Mouse (Mus musculus): ENCODE results near the gene Hdac7. TPM values are rescaled to one million over a fixed set of nuclear protein-coding genes. Genes with fewer than 3 reads are reported as not detected.

The Hdac7 gene
- total and polyA plus RNA-seq, 3 experiments = 3.9 to 117 (median 20.4) TPM

DNA sequence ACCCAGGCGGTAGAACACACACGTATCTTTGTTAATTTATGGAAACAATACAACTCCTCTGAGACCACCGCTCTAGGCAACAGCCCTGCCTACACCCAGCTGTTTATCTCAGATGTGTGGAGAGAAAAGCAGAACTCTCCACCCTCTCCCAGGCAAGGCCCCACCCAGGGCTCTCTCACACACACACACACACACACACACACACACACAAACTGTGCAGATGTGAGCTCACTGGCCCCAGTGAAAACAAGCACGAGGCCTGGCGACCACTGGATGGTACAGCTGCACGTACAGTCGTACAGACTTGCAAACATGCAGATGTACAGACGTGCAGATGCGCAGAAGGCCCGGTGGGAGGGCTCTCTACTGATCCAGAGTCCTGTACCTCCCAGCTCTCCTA, 99.4 kb downstream of the Hdac7 start:
- Histone ChIP-seq H3K27me3 (ENCODE audit: insufficient read depth, low read length) (peaks cover 35% of the 10 kb centered on the region; the same call in 1 of the 2 replicates), H3K36me3 (replicated peaks) (peaks cover 36% of the 10 kb centered on the region), H3K4me3 (ENCODE audit: low read depth, low read length) (peak overlapping the region; percentile 37; the same call in 1 of the 2 replicates), H3K4me1 (ENCODE audit: insufficient read depth, low read depth, low read length) (peaks cover 30% of the 10 kb centered on the region), H3K9me3 (replicated peaks) (no peaks in the 10 kb centered on the region)
- ATAC-seq (ENCODE audit: extremely low read depth, insufficient number of reproducible peaks, low FRiP score, poor library complexity, severe bottlenecking) (peak; percentile 31), DNase-seq (ENCODE audit: low spot score) (peak; percentile 62)
- TF ChIP-seq GATA2 (IDR thresholded peaks at IDR 0.05; ENCODE audit: borderline replicate concordance, low read depth, low read length) (no peak), CTCF (IDR thresholded peaks at IDR 0.05; ENCODE audit: low read depth, low read length) (no peak), POLR2AphosphoS5 (IDR thresholded peaks at IDR 0.05; ENCODE audit: insufficient replicate concordance, low read depth, low read length) (no peak), GATA1 (IDR thresholded peaks at IDR 0.05; ENCODE audit: borderline replicate concordance, low read length) (no peak), TAL1 (conservative IDR thresholded peaks at IDR 0.05; ENCODE audit: low read depth, low read length) (no peak)

GRCm38 (mm10) chr15:97743961-97744525, 100.3 kb downstream of the Hdac7 start:
- no peaks in the 10 kb centered on the region for H3K9me3 ChIP-seq (replicated peaks)
- TF ChIP-seq POLR2AphosphoS5 (IDR thresholded peaks at IDR 0.05; ENCODE audit: insufficient replicate concordance, low read depth, low read length) (no peak), CTCF (IDR thresholded peaks at IDR 0.05; ENCODE audit: low read depth, low read length) (no peak), GATA2 (IDR thresholded peaks at IDR 0.05; ENCODE audit: borderline replicate concordance, low read depth, low read length) (no peak), TAL1 (conservative IDR thresholded peaks at IDR 0.05; ENCODE audit: low read depth, low read length) (no peak), GATA1 (IDR thresholded peaks at IDR 0.05; ENCODE audit: borderline replicate concordance, low read length) (no peak)
- peaks cover 32% of the 10 kb centered on the region for H3K4me1 ChIP-seq (ENCODE audit: insufficient read depth, low read depth, low read length)
- no peak overlapping the region for H3K4me3 ChIP-seq (ENCODE audit: low read depth, low read length)
- peaks cover 36% of the 10 kb centered on the region for H3K36me3 ChIP-seq (replicated peaks)
- ATAC-seq (ENCODE audit: extremely low read depth, insufficient number of reproducible peaks, low FRiP score, poor library complexity, severe bottlenecking) (no peak), DNase-seq (ENCODE audit: low spot score) (no peak)
- peaks cover 29% of the 10 kb centered on the region; the same call in 1 of the 2 replicates for H3K27me3 ChIP-seq (ENCODE audit: insufficient read depth, low read length)

DNA sequence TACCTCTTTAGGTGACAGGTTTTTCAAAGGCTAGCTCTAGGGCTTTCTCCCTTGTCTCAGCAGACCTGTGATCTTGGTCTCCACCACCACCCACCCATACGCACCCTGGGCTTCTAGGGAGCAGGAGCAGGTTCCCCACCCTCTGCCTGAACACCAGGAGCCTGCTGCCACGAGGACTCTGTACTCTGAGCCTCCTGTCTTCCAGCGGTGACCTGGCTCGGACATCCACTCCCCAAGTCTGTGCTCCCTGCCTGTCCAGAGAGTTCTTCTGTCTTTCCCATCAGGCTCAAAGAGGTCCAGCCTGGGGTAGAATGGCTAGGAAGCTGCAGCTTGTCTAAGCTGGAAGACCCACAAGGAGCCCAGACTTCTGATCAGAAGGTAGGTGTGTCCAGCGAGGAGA, 101.1 kb downstream of the Hdac7 start:
- H3K4me1 ChIP-seq (ENCODE audit: insufficient read depth, low read depth, low read length) = peaks cover 32% of the 10 kb centered on the region
- peaks cover 28% of the 10 kb centered on the region; the same call in 1 of the 2 replicates for H3K27me3 ChIP-seq (ENCODE audit: insufficient read depth, low read length)
- no peak for DNase-seq (ENCODE audit: low spot score)
- no peak overlapping the region for H3K4me3 ChIP-seq (ENCODE audit: low read depth, low read length)
- no peak for TF ChIP-seq GATA1 (IDR thresholded peaks at IDR 0.05; ENCODE audit: borderline replicate concordance, low read length)
- no peak for TF ChIP-seq TAL1 (conservative IDR thresholded peaks at IDR 0.05; ENCODE audit: low read depth, low read length)
- TF ChIP-seq CTCF (IDR thresholded peaks at IDR 0.05; ENCODE audit: low read depth, low read length) = no peak
- TF ChIP-seq GATA2 (IDR thresholded peaks at IDR 0.05; ENCODE audit: borderline replicate concordance, low read depth, low read length) = no peak
- no peak for TF ChIP-seq POLR2AphosphoS5 (IDR thresholded peaks at IDR 0.05; ENCODE audit: insufficient replicate concordance, low read depth, low read length)
- H3K9me3 ChIP-seq (replicated peaks) = no peaks in the 10 kb centered on the region
- no peak for ATAC-seq (ENCODE audit: extremely low read depth, insufficient number of reproducible peaks, low FRiP score, poor library complexity, severe bottlenecking)
- peaks cover 34% of the 10 kb centered on the region for H3K36me3 ChIP-seq (replicated peaks)

Other genes with a start within 250 kb of the Hdac7 start
- gene Rpap3, start 138.7 kb downstream of the Hdac7 start, total RNA-seq (2014; fragmentation: Nextera tagmentation) = 14.6 and 19.8 TPM in 2 replicates
- 31.2 and 37.8 TPM in 2 replicates for gene Rpap3, start 138.7 kb downstream of the Hdac7 start, total RNA-seq (2017)
- 17.8 and 21.6 TPM in 2 replicates for gene Rpap3, start 138.7 kb downstream of the Hdac7 start, polyA plus RNA-seq (2012)
- gene Endou, start 113.2 kb downstream of the Hdac7 start, total RNA-seq (2014; fragmentation: Nextera tagmentation) = not detected in 2 replicates
- gene Endou, start 113.2 kb downstream of the Hdac7 start, total RNA-seq (2017) = 0.05 and 0.17 TPM in 2 replicates
- gene Endou, start 113.2 kb downstream of the Hdac7 start, polyA plus RNA-seq (2012) = not detected in 2 replicates
- gene Rapgef3, start 76.5 kb downstream of the Hdac7 start, total RNA-seq (2014; fragmentation: Nextera tagmentation) = not detected in 2 replicates
- under 0.01 and 0.05 TPM in 2 replicates for gene Rapgef3, start 76.5 kb downstream of the Hdac7 start, total RNA-seq (2017)
- 0.23 and 0.25 TPM in 2 replicates for gene Rapgef3, start 76.5 kb downstream of the Hdac7 start, polyA plus RNA-seq (2012)
- gene Slc48a1, start 66.0 kb downstream of the Hdac7 start, total RNA-seq (2014; fragmentation: Nextera tagmentation) = 210 and 256 TPM in 2 replicates
- 108 and 116 TPM in 2 replicates for gene Slc48a1, start 66.0 kb downstream of the Hdac7 start, total RNA-seq (2017)
- 113 and 125 TPM in 2 replicates for gene Slc48a1, start 66.0 kb downstream of the Hdac7 start, polyA plus RNA-seq (2012)
- gene Vdr, start 66.1 kb upstream of the Hdac7 start, total RNA-seq (2014; fragmentation: Nextera tagmentation) = 0.45 and 1.1 TPM in 2 replicates
- gene Vdr, start 66.1 kb upstream of the Hdac7 start, total RNA-seq (2017) = 0.23 and 0.33 TPM in 2 replicates
- 0.09 and 0.11 TPM in 2 replicates for gene Vdr, start 66.1 kb upstream of the Hdac7 start, polyA plus RNA-seq (2012)
- gene Tmem106c, start 119.7 kb upstream of the Hdac7 start, total RNA-seq (2014; fragmentation: Nextera tagmentation) = 52.1 and 54.3 TPM in 2 replicates
- gene Tmem106c, start 119.7 kb upstream of the Hdac7 start, total RNA-seq (2017) = 18.6 and 18.7 TPM in 2 replicates
- gene Tmem106c, start 119.7 kb upstream of the Hdac7 start, polyA plus RNA-seq (2012) = 12.5 and 19.2 TPM in 2 replicates
- not detected in 2 replicates for gene Col2a1, start 160.2 kb upstream of the Hdac7 start, total RNA-seq (2014; fragmentation: Nextera tagmentation)
- gene Col2a1, start 160.2 kb upstream of the Hdac7 start, total RNA-seq (2017) = 0.06 and 0.11 TPM in 2 replicates
- gene Col2a1, start 160.2 kb upstream of the Hdac7 start, polyA plus RNA-seq (2012) = 0.01 TPM in 1 of 2 replicates, not detected in the other
- gene Pfkm, start 248.1 kb upstream of the Hdac7 start, total RNA-seq (2014; fragmentation: Nextera tagmentation) = 9.0 and 13.5 TPM in 2 replicates
- 42.7 and 48.1 TPM in 2 replicates for gene Pfkm, start 248.1 kb upstream of the Hdac7 start, total RNA-seq (2017)
- gene Pfkm, start 248.1 kb upstream of the Hdac7 start, polyA plus RNA-seq (2012) = 10.2 and 13.3 TPM in 2 replicates
- 61.3 and 71.2 TPM in 2 replicates for gene Senp1, start 249.2 kb upstream of the Hdac7 start, total RNA-seq (2014; fragmentation: Nextera tagmentation)
- 44.4 and 55.5 TPM in 2 replicates for gene Senp1, start 249.2 kb upstream of the Hdac7 start, total RNA-seq (2017)
- 17.1 and 18.8 TPM in 2 replicates for gene Senp1, start 249.2 kb upstream of the Hdac7 start, polyA plus RNA-seq (2012)